Mouse (Mus musculus): Measurements from ENCODE around the gene Tmem117. TPM values are rescaled to one million over a fixed set of nuclear protein-coding genes. Genes with fewer than 3 reads are reported as not detected.
A peak's percentile ranks its signal among the peaks of the same experiment; 100 is the strongest.

Tmem117 gene
- polyA plus RNA-seq, 1 experiment from 2014 or later: 2.3 TPM

GRCm38 (mm10) chr15:94802820-94803219, 173.8 kb downstream of the Tmem117 start:
- H3K27me3 ChIP-seq (replicated peaks; ENCODE audit: control insufficient read depth, insufficient read depth, low read length): no peaks in the 10 kb centered on the region
- no peak for ATAC-seq
- WGBS: 83% methylated on average over 17 of the region's 17 CpGs

DNA sequence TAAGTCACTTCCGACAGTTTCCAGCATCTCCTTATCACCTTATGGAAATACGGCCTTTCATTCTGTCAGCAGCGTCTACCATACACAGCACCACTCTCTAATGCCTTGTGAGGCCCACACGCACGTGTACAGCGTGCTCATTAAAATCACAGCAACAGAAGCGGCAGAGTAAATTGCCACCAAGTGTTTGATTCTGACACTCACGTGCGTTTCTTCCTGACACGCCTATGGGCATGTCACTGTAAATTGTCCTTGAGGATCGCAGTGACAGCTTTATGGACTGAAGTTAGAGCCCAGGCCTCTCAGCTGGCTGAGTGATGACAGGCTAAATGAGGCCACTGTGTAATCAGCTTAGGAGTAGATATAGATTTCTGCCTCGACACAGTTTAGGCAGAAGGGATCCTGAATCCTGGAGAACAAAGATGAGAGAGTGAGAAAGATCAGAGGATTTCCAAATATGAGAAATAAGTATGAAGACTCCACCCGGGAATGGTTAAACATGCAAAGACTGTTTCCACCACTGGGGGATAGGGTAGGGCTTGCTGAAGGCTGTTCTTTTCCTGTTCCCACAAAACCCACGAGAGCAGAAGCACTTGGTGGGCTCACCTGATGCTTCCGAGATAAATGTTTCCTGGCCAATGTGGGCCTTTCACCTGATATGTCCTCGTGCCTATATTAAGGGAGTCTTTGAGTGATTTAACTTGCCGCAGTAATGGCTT, 174.8 kb downstream of the Tmem117 start:
- no peak overlapping the region for H3K4me2 ChIP-seq (ENCODE audit: low read length)
- H3K9ac ChIP-seq (ENCODE audit: low read length): no peak overlapping the region
- H3K4me1 ChIP-seq (ENCODE audit: control insufficient read depth, insufficient read depth, low read length): peaks cover 6% of the 10 kb centered on the region
- DNase-seq (ENCODE audit: low spot score) (peak; percentile 82), ATAC-seq (peak; percentile 93)
- 52% methylated on average over 17 of the region's 17 CpGs for whole genome bisulfite sequencing
- H3K27me3 ChIP-seq (replicated peaks; ENCODE audit: control insufficient read depth, insufficient read depth, low read length): no peaks in the 10 kb centered on the region
- H3K36me3 ChIP-seq (ENCODE audit: control insufficient read depth, insufficient read depth, low read length): no peaks in the 10 kb centered on the region
- H3K4me3 ChIP-seq (ENCODE audit: low read depth, low read length): no peak overlapping the region
- no peaks in the 10 kb centered on the region for H3K9me3 ChIP-seq (replicated peaks; ENCODE audit: control insufficient read depth, low read length)
- no peak overlapping the region for H3K27ac ChIP-seq (ENCODE audit: low read depth, low read length)

More at GRCm38 (mm10) chr15:94802820-94803219, 173.8 kb downstream of the Tmem117 start:
- DNase-seq (ENCODE audit: low spot score): no peak
- Histone ChIP-seq H3K9me3 (replicated peaks; ENCODE audit: control insufficient read depth, low read length) (no peaks in the 10 kb centered on the region), H3K36me3 (ENCODE audit: control insufficient read depth, insufficient read depth, low read length) (no peaks in the 10 kb centered on the region), H3K27ac (ENCODE audit: low read depth, low read length) (no peak overlapping the region), H3K4me2 (ENCODE audit: low read length) (no peak overlapping the region), H3K9ac (ENCODE audit: low read length) (no peak overlapping the region), H3K4me1 (ENCODE audit: control insufficient read depth, insufficient read depth, low read length) (peaks cover 6% of the 10 kb centered on the region), H3K4me3 (ENCODE audit: low read depth, low read length) (no peak overlapping the region)

DNA sequence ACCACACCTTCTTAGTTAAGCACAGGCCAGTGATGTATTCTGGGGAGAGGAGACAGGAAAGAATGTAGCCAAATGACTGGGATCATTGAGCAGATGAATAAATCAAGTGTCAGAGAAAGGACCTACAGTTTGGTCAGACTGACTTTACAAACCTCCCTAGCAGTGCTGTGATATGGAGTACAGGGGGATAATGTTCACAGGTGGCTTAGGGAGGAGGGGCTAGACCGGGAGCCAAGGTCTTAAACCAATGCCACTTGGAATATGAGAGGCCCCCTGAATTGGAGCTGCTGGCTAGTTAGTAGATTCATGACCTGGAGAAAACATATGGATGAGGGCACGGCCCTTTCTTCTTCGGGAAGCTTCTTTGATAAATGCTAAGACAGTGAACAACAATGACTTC, 177.0 kb downstream of the Tmem117 start:
- no peak for DNase-seq (ENCODE audit: low spot score)
- H3K9me3 ChIP-seq (replicated peaks; ENCODE audit: control insufficient read depth, low read length): no peaks in the 10 kb centered on the region
- H3K4me3 ChIP-seq (ENCODE audit: low read depth, low read length): no peak overlapping the region
- no peaks in the 10 kb centered on the region for H3K36me3 ChIP-seq (ENCODE audit: control insufficient read depth, insufficient read depth, low read length)
- no peak overlapping the region for H3K27ac ChIP-seq (ENCODE audit: low read depth, low read length)
- H3K9ac ChIP-seq (ENCODE audit: low read length): no peak overlapping the region
- H3K27me3 ChIP-seq (replicated peaks; ENCODE audit: control insufficient read depth, insufficient read depth, low read length): no peaks in the 10 kb centered on the region
- no peak overlapping the region for H3K4me2 ChIP-seq (ENCODE audit: low read length)
- ATAC-seq: no peak
- H3K4me1 ChIP-seq (ENCODE audit: control insufficient read depth, insufficient read depth, low read length): peaks cover 6% of the 10 kb centered on the region
- WGBS: 91% methylated on average over 3 of the region's 3 CpGs

DNA sequence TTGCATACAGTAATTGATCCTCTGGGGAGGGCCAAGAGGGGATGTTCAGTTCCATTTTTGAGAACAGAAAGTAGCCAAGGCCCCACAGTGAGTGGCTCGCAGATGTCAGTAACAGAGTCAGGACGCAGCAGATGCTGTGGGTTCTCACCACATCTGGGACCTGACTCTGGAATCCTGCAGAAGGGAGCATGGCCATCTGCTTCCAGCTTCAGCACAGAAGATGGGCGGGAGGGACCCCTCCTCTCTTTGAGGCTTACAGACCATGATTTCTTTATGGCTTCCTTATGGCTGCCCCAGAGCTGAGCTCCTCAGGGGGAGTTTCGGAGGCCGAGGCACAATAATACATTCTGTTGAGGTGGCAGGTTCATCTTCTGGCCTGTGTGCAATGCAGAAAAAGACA, 182.5 kb downstream of the Tmem117 start:
- Histone ChIP-seq H3K9me3 (replicated peaks; ENCODE audit: control insufficient read depth, low read length) (no peaks in the 10 kb centered on the region), H3K27ac (ENCODE audit: low read depth, low read length) (no peak overlapping the region; the same call in 1 of the 2 replicates), H3K4me3 (ENCODE audit: low read depth, low read length) (no peak overlapping the region), H3K36me3 (ENCODE audit: control insufficient read depth, insufficient read depth, low read length) (no peaks in the 10 kb centered on the region), H3K4me1 (ENCODE audit: control insufficient read depth, insufficient read depth, low read length) (no peaks in the 10 kb centered on the region; the same call in 1 of the 2 replicates), H3K27me3 (replicated peaks; ENCODE audit: control insufficient read depth, insufficient read depth, low read length) (no peaks in the 10 kb centered on the region), H3K9ac (ENCODE audit: low read length) (no peak overlapping the region), H3K4me2 (ENCODE audit: low read length) (no peak overlapping the region)
- 56% methylated on average over 5 of the region's 5 CpGs for WGBS
- peak; percentile 50 for DNase-seq (ENCODE audit: low spot score)
- ATAC-seq: peak; percentile 46; the same call in 1 of the 2 replicates

GRCm38 (mm10) chr15:94814213-94815100, 185.4 kb downstream of the Tmem117 start:
- Histone ChIP-seq H3K9me3 (replicated peaks; ENCODE audit: control insufficient read depth, low read length) (no peaks in the 10 kb centered on the region), H3K9ac (ENCODE audit: low read length) (no peak overlapping the region), H3K27ac (ENCODE audit: low read depth, low read length) (no peak overlapping the region), H3K27me3 (replicated peaks; ENCODE audit: control insufficient read depth, insufficient read depth, low read length) (no peaks in the 10 kb centered on the region), H3K36me3 (ENCODE audit: control insufficient read depth, insufficient read depth, low read length) (no peaks in the 10 kb centered on the region), H3K4me3 (ENCODE audit: low read depth, low read length) (no peak overlapping the region), H3K4me2 (ENCODE audit: low read length) (no peak overlapping the region), H3K4me1 (ENCODE audit: control insufficient read depth, insufficient read depth, low read length) (no peaks in the 10 kb centered on the region; the same call in 1 of the 2 replicates)
- WGBS: 87% methylated on average over 15 of the region's 15 CpGs
- ATAC-seq (no peak), DNase-seq (ENCODE audit: low spot score) (no peak)

- H3K9me3 ChIP-seq (replicated peaks; ENCODE audit: control insufficient read depth, low read length): no peaks in the 10 kb centered on the region
- no peak overlapping the region for H3K4me2 ChIP-seq (ENCODE audit: low read length)
- H3K27ac ChIP-seq (ENCODE audit: low read depth, low read length): no peak overlapping the region
- H3K4me1 ChIP-seq (ENCODE audit: control insufficient read depth, insufficient read depth, low read length): no peaks in the 10 kb centered on the region
- WGBS: 88% methylated on average over 3 of the region's 3 CpGs
- H3K27me3 ChIP-seq (replicated peaks; ENCODE audit: control insufficient read depth, insufficient read depth, low read length): no peaks in the 10 kb centered on the region
- H3K4me3 ChIP-seq (ENCODE audit: low read depth, low read length): no peak overlapping the region
- ATAC-seq (no peak), DNase-seq (ENCODE audit: low spot score) (no peak)
- H3K36me3 ChIP-seq (ENCODE audit: control insufficient read depth, insufficient read depth, low read length): no peaks in the 10 kb centered on the region
- no peak overlapping the region for H3K9ac ChIP-seq (ENCODE audit: low read length)
Measured at GRCm38 (mm10) chr15:94835634-94836033, 206.6 kb downstream of the Tmem117 start.

- ATAC-seq (no peak), DNase-seq (ENCODE audit: low spot score) (no peak)
- Histone ChIP-seq H3K27me3 (replicated peaks; ENCODE audit: control insufficient read depth, insufficient read depth, low read length) (no peaks in the 10 kb centered on the region), H3K9ac (ENCODE audit: low read length) (no peak overlapping the region), H3K4me1 (ENCODE audit: control insufficient read depth, insufficient read depth, low read length) (no peaks in the 10 kb centered on the region), H3K9me3 (replicated peaks; ENCODE audit: control insufficient read depth, low read length) (no peaks in the 10 kb centered on the region), H3K4me2 (ENCODE audit: low read length) (no peak overlapping the region), H3K4me3 (ENCODE audit: low read depth, low read length) (no peak overlapping the region), H3K27ac (ENCODE audit: low read depth, low read length) (no peak overlapping the region), H3K36me3 (ENCODE audit: control insufficient read depth, insufficient read depth, low read length) (no peaks in the 10 kb centered on the region)
- WGBS: 76% methylated on average over 4 of the region's 4 CpGs
Measured at GRCm38 (mm10) chr15:94838646-94839045, 209.6 kb downstream of the Tmem117 start.

- no peak for ATAC-seq
- Histone ChIP-seq H3K9ac (ENCODE audit: low read length) (no peak overlapping the region), H3K36me3 (ENCODE audit: control insufficient read depth, insufficient read depth, low read length) (no peaks in the 10 kb centered on the region), H3K27me3 (replicated peaks; ENCODE audit: control insufficient read depth, insufficient read depth, low read length) (no peaks in the 10 kb centered on the region), H3K4me2 (ENCODE audit: low read length) (no peak overlapping the region), H3K4me1 (ENCODE audit: control insufficient read depth, insufficient read depth, low read length) (no peaks in the 10 kb centered on the region), H3K27ac (ENCODE audit: low read depth, low read length) (no peak overlapping the region), H3K9me3 (replicated peaks; ENCODE audit: control insufficient read depth, low read length) (no peaks in the 10 kb centered on the region), H3K4me3 (ENCODE audit: low read depth, low read length) (no peak overlapping the region)
- whole genome bisulfite sequencing: 88% methylated on average over 2 of the region's 2 CpGs
- peak; percentile 41 for DNase-seq (ENCODE audit: low spot score)
Measured at GRCm38 (mm10) chr15:94847501-94847900, 218.5 kb downstream of the Tmem117 start.

DNA sequence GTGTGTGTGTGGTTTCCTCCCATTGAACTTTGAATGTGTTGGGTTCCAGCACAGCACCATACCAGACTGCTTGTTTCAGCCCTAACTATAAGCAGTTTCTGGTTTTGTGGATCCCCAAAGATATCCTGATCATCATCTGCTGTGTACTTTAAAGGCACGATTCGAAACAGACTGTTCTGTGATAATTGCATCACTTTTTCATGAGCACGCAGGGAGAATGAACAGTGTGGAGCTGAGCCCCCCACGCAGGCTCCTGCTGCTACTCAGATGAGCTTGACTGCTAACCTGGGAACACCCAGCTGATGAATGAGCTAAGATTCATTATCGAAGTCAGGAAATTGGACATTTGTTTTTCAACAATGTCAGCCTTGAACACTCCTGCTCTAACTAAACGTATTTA, 230.6 kb downstream of the Tmem117 start:
- Histone ChIP-seq H3K9me3 (replicated peaks; ENCODE audit: control insufficient read depth, low read length) (no peaks in the 10 kb centered on the region), H3K4me1 (ENCODE audit: control insufficient read depth, insufficient read depth, low read length) (peaks cover 5% of the 10 kb centered on the region), H3K27me3 (replicated peaks; ENCODE audit: control insufficient read depth, insufficient read depth, low read length) (no peaks in the 10 kb centered on the region; the same call in 1 of the 2 replicates), H3K36me3 (ENCODE audit: control insufficient read depth, insufficient read depth, low read length) (no peaks in the 10 kb centered on the region), H3K4me2 (ENCODE audit: low read length) (no peak overlapping the region), H3K9ac (ENCODE audit: low read length) (no peak overlapping the region), H3K4me3 (ENCODE audit: low read depth, low read length) (no peak overlapping the region), H3K27ac (ENCODE audit: low read depth, low read length) (no peak overlapping the region)
- DNase-seq (ENCODE audit: low spot score): no peak
- WGBS: 76% methylated on average over 6 of the region's 6 CpGs
- ATAC-seq: no peak

Measured in forebrain, embryonic 14.5 days (tissue).